Mouse (Mus musculus): Measurements from ENCODE around the gene Acr.

DNA sequence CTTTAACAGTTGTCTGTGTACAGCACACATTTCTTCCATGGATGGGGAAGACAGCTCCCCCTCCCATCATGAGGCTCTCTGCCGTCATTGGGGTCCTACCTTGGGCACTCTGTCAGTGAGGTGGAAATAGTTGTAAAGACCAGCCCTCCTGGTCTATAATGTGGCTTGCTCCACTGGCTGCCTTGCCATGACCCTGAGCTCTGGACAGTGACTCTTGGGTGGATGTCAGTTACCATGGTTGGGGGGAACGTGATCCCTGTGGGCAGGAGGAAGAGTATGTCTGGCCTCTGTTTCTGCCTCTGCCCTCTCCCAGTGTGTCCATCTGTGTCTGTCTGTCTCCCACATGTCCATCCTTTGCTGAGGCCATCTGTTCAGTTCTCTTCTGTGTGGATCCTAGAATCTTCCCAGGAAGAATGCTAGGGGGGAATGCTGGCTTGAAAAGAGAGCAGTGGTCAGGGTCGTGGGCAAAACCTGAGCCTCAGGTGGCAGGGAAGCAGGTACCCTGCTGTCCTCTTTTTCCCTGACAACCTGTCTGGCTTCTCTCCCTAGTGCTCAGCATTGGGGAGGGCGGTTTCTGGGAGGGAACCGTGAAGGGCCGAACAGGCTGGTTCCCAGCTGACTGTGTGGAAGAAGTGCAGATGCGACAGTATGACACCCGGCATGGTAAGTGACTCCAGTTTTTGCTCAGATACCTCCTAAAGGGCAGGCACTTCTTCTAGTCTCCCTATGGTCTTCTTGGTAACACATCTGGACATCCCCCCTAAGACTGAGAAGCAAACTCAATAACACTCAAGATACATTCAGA, 43.3 kb upstream of the Acr start:
- no peak for TF ChIP-seq CTCF (IDR thresholded peaks at IDR 0.05)
- TF ChIP-seq POLR2A (IDR thresholded peaks at IDR 0.05; ENCODE audit: insufficient read depth, low read depth, low read length): no peak
- no peak for TF ChIP-seq EP300 (IDR thresholded peaks at IDR 0.05; ENCODE audit: insufficient read depth, low read depth, low read length)

Measured in heart, adult 2 months (tissue).